Mouse (Mus musculus): ENCODE data around the gene Slc26a9.

DNA sequence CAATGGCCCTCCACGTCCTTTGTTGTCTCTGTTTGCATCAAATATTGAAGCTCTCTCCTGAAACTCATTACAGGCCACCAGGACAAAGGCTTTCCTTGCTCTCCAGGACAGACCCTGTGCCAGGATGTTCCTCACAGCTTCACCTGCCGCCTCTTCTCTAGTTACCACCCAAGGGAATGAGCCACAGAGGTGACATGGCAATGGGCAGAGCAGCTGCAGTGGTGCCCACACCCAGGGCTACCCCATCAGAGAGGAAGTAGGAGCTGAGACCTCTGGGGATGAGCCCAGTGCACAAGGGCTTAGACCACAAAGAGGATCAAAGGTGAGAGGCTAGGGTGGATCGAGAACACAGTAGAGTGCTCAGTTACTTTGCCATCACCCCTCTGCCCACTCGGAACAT is 20.3 kb upstream of the Slc26a9 start:
- TF ChIP-seq CTCF (IDR thresholded peaks at IDR 0.05; ENCODE audit: low read depth) (no peak), EP300 (IDR thresholded peaks at IDR 0.05; ENCODE audit: low read depth) (no peak)
